Mouse (Mus musculus) E14TG2a.4 (cell line): ENCODE measurements at regions not wholly inside any gene's neighbourhood (a gene's known extent, or its start where the extent isn't known, plus 50 kb on each side); places are given as distances from the start of the nearest gene placed in this dataset.

Source experiments
- CTCF ChIP-seq: conservative IDR thresholded peaks from 2 replicates; pipeline ENCODE4 v1.5.1; 2014; ENCODE audit warnings: low read length
- POU5F1 ChIP-seq: IDR thresholded peaks from 2 replicates; pipeline ENCODE4 v1.6.1; 2014; ENCODE audit warnings: low read length, borderline replicate concordance

DNA sequence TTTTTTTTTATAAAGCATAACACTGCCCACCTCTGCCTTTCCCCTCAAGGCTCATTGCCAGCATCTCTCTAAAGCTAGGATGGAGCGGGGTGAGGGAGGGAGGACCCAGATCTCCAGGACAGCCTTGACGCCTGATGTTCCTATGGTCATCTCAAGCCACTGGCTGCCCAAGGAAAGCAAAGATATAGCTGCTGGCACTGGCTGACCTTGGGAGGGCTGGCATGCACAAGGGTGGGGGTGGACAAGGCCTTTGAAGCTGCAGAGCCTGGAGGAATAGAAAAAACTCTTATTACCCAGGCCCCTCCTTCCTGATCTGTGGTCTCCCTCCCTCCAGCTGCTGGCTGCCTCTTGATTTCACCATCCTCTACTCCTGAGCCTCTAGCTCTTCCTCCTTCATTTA is 50.2 kb upstream of the Mrps22 start:
- TF ChIP-seq CTCF (no peak), POU5F1 (no peak)
